Mouse (Mus musculus): Measurements from ENCODE around the gene Usp7. TPM values are rescaled to one million over a fixed set of nuclear protein-coding genes. Genes with fewer than 3 reads are reported as not detected.

Usp7 gene
- polyA plus RNA-seq, 1 experiment from 2014 or later, result 30.3 TPM

DNA sequence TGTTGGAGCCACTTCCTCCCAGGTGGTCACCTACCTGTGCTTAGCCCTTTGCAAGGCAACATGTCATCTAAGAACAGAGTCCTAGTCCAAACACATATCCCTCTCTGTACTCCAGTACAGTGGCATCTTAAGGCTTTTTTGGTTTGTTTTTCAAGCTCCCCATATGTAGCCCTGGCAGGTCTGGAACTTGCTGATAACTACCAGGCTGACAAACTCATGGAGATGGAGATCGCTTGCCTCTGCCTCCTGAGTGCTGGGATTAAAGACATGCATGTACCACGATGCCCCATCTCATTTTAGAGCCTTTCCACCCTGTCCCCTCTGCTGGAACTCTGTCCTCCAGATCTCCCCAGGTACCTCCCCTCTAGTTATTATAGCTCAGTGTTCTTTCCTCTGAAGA lies 115.9 kb downstream of the Usp7 start:
- Histone ChIP-seq H3K27ac (no peak overlapping the region), H3K9me3 (no peaks in the 10 kb centered on the region), H3K4me2 (replicated peaks) (no peak overlapping the region), H3K27me3 (peaks cover 13% of the 10 kb centered on the region), H3K36me3 (no peaks in the 10 kb centered on the region), H3K9ac (replicated peaks) (no peak overlapping the region), H3K4me3 (replicated peaks) (no peak overlapping the region), H3K4me1 (replicated peaks) (no peaks in the 10 kb centered on the region; the same call in 1 of the 2 replicates)
- ATAC-seq, result no peak
- WGBS, result 77% methylated on average over 2 of the region's 2 CpGs

DNA sequence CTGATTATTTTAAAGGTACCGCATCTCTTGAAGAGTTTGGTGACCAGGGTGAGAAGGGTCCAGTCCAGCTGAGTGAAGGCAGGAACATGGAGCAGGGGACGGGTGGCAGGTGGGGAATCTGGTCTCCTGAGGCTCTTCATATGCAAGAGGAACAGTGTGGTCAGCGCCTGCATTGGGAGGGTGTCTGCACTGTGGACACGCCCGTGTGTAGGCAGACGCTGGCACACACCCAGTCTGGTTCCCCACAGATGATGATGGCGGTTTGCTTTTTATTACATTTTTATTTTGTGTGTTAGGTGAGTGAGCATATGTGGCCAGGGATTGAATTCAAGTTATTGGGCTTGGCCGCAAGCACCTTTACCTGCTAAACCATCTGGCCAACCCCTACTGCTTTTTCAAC lies 116.5 kb downstream of the Usp7 start:
- no peak for ATAC-seq
- H3K36me3 ChIP-seq, result no peaks in the 10 kb centered on the region
- H3K4me3 ChIP-seq (replicated peaks), result no peak overlapping the region
- H3K4me2 ChIP-seq (replicated peaks), result no peak overlapping the region
- H3K9me3 ChIP-seq, result no peaks in the 10 kb centered on the region
- H3K4me1 ChIP-seq (replicated peaks), result peaks cover 6% of the 10 kb centered on the region
- peaks cover 13% of the 10 kb centered on the region for H3K27me3 ChIP-seq
- whole genome bisulfite sequencing, result 81% methylated on average over 8 of the region's 8 CpGs
- H3K9ac ChIP-seq (replicated peaks), result no peak overlapping the region
- H3K27ac ChIP-seq, result no peak overlapping the region

DNA sequence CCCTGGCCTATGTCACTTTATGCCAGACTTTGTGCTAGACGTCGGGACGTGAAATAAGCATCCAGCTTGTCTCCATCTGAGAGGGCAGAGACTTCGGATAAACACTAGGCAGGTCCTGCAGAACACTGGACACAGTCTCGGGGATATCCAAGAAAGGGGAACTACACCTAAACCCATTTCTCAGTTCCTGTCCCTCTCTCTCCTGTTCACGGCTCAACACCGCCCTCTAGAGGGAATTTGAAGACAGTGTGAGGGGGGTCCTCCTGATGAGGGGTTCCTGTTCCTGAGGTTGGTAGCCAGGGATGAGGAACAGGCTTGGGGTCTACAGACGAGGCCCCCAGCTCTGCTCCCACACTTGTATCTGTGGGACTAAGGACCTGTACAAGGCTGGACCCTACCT lies 117.9 kb downstream of the Usp7 start:
- no peak for ATAC-seq
- Histone ChIP-seq H3K36me3 (no peaks in the 10 kb centered on the region), H3K27ac (no peak overlapping the region), H3K4me1 (replicated peaks) (peaks cover 20% of the 10 kb centered on the region), H3K4me3 (replicated peaks) (no peak overlapping the region), H3K9me3 (no peaks in the 10 kb centered on the region), H3K4me2 (replicated peaks) (no peak overlapping the region), H3K9ac (replicated peaks) (no peak overlapping the region), H3K27me3 (peaks cover 13% of the 10 kb centered on the region)
- 2% methylated on average over 8 of the region's 8 CpGs for WGBS

DNA sequence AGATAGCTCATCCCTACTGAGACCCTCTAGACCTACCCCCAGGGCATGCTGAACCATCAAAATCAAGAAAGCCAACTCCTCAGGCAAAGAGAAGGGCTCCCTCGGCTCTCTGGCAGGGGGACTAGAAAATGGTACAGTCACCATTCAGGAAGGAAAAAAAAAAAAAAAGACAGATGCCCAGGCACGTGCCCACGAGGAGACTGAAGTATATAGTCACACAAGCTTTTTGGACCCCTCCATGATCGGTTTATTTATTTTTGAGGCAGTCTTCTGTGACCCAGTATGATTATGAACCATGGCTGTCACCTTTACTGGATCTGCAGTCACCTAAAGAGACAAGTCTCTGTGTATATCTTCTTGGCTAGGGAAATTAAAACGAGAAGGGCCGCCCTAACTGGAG lies 118.8 kb downstream of the Usp7 start:
- WGBS, result 71% methylated on average over 6 of the region's 6 CpGs
- H3K4me1 ChIP-seq (replicated peaks), result peaks cover 29% of the 10 kb centered on the region
- no peak for ATAC-seq

DNA sequence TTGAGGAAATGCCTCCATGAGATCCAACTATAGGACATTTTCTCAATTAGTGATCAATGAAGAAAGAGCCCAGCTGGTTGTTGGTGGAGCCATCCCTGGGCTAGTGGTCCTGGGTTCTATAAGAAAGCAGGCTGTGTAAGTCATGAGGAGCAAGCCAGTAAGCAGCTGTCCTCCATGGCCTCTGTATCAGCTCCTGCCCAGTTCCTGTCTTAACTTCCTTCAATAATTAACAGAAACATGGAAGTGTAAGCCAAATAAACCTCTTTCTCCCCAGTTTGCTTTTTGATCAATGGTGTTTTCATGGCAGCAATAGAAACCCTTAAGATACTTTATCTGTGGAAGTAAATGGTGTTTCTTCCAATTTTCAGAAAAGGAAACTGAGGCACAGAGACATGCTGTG lies 119.3 kb downstream of the Usp7 start:
- H3K36me3 ChIP-seq, result no peaks in the 10 kb centered on the region
- no peaks in the 10 kb centered on the region for H3K9me3 ChIP-seq
- H3K27ac ChIP-seq, result no peak overlapping the region
- no peak for ATAC-seq
- peaks cover 34% of the 10 kb centered on the region for H3K4me1 ChIP-seq (replicated peaks)
- H3K9ac ChIP-seq (replicated peaks), result no peak overlapping the region; the same call in 1 of the 2 replicates
- no peak overlapping the region for H3K4me3 ChIP-seq (replicated peaks)
- peaks cover 13% of the 10 kb centered on the region for H3K27me3 ChIP-seq
- peak overlapping the region; percentile 91 for H3K4me2 ChIP-seq (replicated peaks)

More for the DNA sequence above, 118.8 kb downstream of the Usp7 start:
- Histone ChIP-seq H3K36me3 (no peaks in the 10 kb centered on the region), H3K27me3 (peaks cover 13% of the 10 kb centered on the region), H3K4me3 (replicated peaks) (no peak overlapping the region), H3K9ac (replicated peaks) (no peak overlapping the region), H3K27ac (no peak overlapping the region), H3K9me3 (no peaks in the 10 kb centered on the region), H3K4me2 (replicated peaks) (no peak overlapping the region)

DNA sequence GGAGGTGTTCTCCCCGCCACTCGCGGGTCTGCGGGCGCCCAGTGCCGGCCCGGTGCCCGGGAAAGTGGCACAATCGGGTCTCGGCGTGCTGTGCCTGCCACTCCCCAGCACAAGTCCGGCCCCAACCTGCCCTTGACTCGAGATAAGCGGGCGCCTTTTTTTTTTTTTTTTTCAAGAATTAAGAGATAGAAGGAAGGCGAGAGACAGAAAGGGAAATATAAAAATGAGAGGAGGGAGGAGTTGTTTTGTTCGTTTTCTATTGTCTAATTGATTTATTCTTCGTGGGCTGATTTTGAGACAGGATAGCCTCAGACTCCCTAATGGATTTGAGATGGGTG lies 119.8 kb downstream of the Usp7 start:
- Histone ChIP-seq H3K4me3 (replicated peaks) (peak overlapping the region; percentile 90), H3K9me3 (no peaks in the 10 kb centered on the region), H3K9ac (replicated peaks) (peak overlapping the region; percentile 71), H3K36me3 (no peaks in the 10 kb centered on the region), H3K27ac (peak overlapping the region; percentile 87), H3K4me1 (replicated peaks) (peaks cover 39% of the 10 kb centered on the region), H3K4me2 (replicated peaks) (peak overlapping the region; percentile 91), H3K27me3 (peaks cover 13% of the 10 kb centered on the region)
- no peak for ATAC-seq
- 0% methylated on average over 18 of the region's 18 CpGs for WGBS

DNA sequence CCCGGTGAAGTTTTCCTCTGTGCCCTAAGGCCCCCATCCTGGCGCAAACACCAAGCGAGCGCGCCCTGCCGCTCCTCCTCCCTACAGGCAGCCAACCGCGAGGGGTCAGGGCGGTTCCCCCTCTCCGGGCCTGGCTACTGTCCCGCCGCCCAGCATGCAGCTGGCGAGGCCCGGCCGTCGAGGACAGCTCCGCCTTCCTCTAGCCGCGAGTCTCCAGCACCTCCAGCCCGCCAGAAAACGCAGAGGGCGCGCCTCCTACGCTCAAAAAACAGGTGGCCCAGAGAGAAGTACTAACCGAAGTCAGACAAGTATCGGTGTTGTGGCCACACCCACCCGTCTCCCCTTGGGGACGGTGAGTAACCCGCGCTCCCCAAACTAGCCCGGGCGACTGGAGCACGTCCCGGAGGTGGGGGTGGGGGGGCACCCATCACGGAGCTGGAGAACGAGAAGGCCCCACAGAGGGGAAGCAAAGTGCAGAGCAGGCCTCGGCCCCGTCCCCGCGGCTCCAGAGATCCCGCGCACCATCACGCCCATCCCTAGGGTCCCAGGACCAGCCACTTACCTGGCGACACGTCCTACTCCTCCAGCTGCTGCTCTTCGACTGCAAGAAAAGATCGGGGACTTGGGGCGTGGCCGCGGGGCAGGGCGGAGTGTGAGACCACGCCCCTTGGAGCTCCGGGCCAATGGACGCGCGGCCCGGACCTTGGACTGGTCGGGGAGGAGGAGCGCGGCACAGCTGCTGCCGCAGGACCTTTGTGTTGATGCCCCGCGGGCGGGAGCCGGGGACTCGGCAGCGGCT lies 120.4 kb downstream of the Usp7 start, which contains the start of gene Carhsp1:
Gene Carhsp1 (minus strand): TSS at position 605 of the 799 bp plus-strand sequence.
- WGBS, result under 1% methylated on average over 62 of the region's 67 CpGs
- Histone ChIP-seq H3K4me1 (replicated peaks) (peaks cover 44% of the 10 kb centered on the region), H3K9ac (replicated peaks) (peak within 1 kb of the TSS; percentile 75), H3K27me3 (peaks cover 13% of the 10 kb centered on the region), H3K4me3 (replicated peaks) (peak within 1 kb of the TSS; percentile 90), H3K9me3 (no peaks in the 10 kb centered on the region), H3K27ac (peak within 1 kb of the TSS; percentile 87), H3K36me3 (no peaks in the 10 kb centered on the region), H3K4me2 (replicated peaks) (peak within 1 kb of the TSS; percentile 91)
- ATAC-seq, result peak; percentile 88

DNA sequence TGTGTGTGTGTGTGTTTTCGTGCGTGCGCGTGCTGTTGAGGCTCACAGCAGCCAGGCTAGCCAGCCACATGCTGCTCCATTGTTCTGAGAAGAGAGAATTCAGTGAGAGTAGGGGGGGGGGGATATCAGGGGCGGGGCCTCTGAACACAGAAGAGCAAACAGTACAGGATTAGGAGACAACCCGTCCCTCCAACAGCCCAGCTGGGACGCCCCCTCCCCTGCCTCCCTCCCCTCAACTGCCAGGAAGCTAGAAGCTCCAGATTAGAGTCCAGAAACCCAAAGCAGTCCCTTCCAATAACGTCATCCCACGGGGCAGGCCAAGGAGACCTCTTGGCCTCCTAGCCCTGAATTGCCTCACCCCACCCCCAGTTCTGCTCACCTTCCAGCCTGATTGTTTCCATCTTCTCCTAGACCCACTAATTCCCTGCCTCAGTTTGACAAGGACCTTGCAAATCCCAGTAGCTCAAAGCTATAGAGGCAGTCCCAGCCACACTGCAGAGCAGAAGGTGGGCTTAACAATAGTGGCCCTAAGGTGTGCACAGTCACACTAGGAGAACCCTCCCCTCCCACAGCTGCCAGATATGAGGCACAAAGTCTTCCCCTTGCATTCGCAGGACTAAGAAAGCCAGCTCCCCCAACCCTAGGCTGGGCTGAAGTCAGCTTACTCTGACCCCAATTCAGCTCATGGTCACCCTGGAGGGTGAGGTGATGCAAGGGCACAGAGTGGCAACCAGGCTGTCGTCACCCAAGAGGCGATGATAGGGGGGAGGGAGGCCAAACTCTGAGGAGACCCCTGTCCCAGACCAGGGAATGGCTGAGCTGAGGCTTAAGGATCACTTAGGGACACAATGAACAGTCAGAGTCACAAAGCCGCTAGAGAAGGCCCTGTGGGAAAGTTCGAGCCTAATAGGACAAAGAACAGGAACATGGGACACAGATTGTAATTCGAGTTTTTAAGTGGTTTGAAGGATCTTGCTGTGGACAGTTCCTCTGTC lies 121.8 kb downstream of the Usp7 start:
- Histone ChIP-seq H3K9ac (replicated peaks) (peak overlapping the region; percentile 75), H3K4me2 (replicated peaks) (peak overlapping the region; percentile 91), H3K4me3 (replicated peaks) (peak overlapping the region; percentile 90), H3K27me3 (peaks cover 13% of the 10 kb centered on the region), H3K27ac (peak overlapping the region; percentile 87), H3K9me3 (no peaks in the 10 kb centered on the region), H3K4me1 (replicated peaks) (peaks cover 58% of the 10 kb centered on the region), H3K36me3 (0 out of 2 replicates have a peak, but pooled peaks cover 9% of the 10 kb centered on the region)
- ATAC-seq, result peak; percentile 57
- 1% methylated on average over 15 of the region's 15 CpGs for whole genome bisulfite sequencing

DNA sequence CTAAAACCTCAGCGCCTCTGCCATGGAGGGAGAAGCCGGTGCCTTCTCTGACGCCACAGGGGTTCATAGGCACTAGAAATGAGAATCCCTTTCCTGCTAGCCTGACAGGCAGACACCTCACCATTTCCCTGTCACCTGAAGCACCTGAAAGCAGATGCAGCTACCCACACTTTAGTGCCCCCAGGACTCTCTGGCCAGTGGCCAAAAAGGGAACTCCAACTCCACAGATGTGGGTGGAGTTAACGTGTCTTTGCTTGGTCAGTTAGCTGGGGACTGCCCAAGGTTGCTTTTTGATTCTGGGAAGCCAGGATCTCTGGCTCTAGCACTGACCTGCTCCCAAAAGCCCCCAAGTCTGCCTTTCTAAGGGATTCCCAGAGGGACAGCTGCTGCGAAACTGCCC lies 122.7 kb downstream of the Usp7 start:
- H3K9ac ChIP-seq (replicated peaks), result peak overlapping the region; percentile 75
- H3K4me1 ChIP-seq (replicated peaks), result peaks cover 66% of the 10 kb centered on the region
- ATAC-seq, result no peak
- no peaks in the 10 kb centered on the region for H3K9me3 ChIP-seq
- H3K27me3 ChIP-seq, result peaks cover 13% of the 10 kb centered on the region
- WGBS, result 46% methylated on average over 5 of the region's 5 CpGs
- H3K4me3 ChIP-seq (replicated peaks), result peak overlapping the region; percentile 90
- peak overlapping the region; percentile 91 for H3K4me2 ChIP-seq (replicated peaks)
- 0 out of 2 replicates have a peak, but pooled peaks cover 12% of the 10 kb centered on the region for H3K36me3 ChIP-seq
- H3K27ac ChIP-seq, result peak overlapping the region; percentile 87

DNA sequence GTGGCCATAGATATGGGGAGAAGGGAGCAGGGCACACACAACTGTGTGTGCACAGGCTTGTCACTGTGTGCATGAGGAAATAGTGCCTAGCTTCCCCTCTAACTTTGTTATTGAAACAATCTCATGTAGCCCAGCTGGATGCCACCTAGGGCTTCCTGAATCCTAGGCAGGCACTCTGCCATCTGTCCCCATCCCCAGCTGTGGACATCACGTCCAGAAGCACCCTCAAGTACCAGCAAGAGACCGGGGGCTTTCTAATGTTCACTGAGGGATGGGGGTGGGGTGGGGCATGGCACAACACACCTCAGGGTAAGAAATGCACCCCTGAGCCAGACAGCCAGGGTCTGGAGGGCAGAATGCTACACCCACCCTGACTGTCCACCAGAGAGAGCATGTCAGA lies 123.7 kb downstream of the Usp7 start:
- H3K4me2 ChIP-seq (replicated peaks), result peak overlapping the region; percentile 91
- peaks cover 8% of the 10 kb centered on the region for H3K27me3 ChIP-seq
- WGBS, result 64% methylated on average over 2 of the region's 2 CpGs
- peaks cover 20% of the 10 kb centered on the region for H3K36me3 ChIP-seq
- peak overlapping the region; percentile 90; the same call in 1 of the 2 replicates for H3K4me3 ChIP-seq (replicated peaks)
- H3K4me1 ChIP-seq (replicated peaks), result peaks cover 75% of the 10 kb centered on the region
- no peak for ATAC-seq
- no peaks in the 10 kb centered on the region for H3K9me3 ChIP-seq
- H3K27ac ChIP-seq, result no peak overlapping the region
- H3K9ac ChIP-seq (replicated peaks), result peak overlapping the region; percentile 75; the same call in 1 of the 2 replicates

DNA sequence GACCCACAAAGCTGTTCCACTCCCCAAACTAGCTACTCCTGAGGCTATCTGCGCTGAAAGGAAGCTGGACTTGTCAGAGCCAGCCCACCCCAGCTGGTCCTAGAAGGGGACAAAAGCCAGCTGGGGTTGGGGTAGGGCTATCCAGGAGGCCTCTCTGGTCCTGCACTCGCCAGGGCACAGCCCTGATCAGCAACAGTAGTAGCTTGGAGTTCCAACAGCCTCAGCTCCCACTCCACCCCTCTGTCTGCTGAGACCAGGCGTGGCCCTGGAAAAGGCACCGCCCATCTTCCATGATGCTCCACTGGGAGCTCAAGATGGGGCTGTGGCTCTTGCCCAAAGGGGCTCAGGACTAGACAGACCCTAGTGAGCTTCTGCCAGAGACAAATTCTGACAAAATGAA lies 124.3 kb downstream of the Usp7 start:
- 68% methylated on average over 4 of the region's 4 CpGs for WGBS
- H3K4me2 ChIP-seq (replicated peaks), result peak overlapping the region; percentile 91
- peaks cover 78% of the 10 kb centered on the region for H3K4me1 ChIP-seq (replicated peaks)
- no peaks in the 10 kb centered on the region for H3K9me3 ChIP-seq
- no peak overlapping the region for H3K27ac ChIP-seq
- no peak overlapping the region for H3K4me3 ChIP-seq (replicated peaks)
- H3K36me3 ChIP-seq, result peaks cover 25% of the 10 kb centered on the region
- ATAC-seq, result no peak
- peak overlapping the region; percentile 17; the same call in 1 of the 2 replicates for H3K9ac ChIP-seq (replicated peaks)
- H3K27me3 ChIP-seq, result peaks cover 3% of the 10 kb centered on the region

DNA sequence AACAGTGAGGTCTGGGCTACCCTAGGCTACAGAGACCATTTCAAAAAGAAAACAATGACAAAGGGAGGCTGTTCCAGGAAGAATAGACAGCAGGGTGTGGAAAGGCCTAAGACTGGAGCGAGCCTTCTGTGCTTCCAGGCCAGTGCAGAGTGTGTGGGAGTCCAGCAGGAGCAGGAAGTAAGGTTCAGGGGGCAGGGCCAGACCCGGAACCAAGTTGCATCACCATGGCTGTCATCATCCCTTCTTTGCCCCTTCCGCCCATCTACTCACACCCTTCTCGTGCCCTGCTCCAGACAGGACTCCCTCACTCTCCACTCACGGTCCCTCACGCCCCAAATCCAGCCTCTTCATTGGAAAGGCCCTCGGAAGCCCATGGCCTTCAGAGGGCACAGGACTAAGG lies 124.8 kb downstream of the Usp7 start:
- H3K27ac ChIP-seq, result no peak overlapping the region
- peak overlapping the region; percentile 91; the same call in 1 of the 2 replicates for H3K4me2 ChIP-seq (replicated peaks)
- WGBS, result 86% methylated on average over 7 of the region's 7 CpGs
- H3K36me3 ChIP-seq, result peaks cover 30% of the 10 kb centered on the region
- H3K4me3 ChIP-seq (replicated peaks), result no peak overlapping the region
- peaks cover 78% of the 10 kb centered on the region for H3K4me1 ChIP-seq (replicated peaks)
- no peak for ATAC-seq
- no peaks in the 10 kb centered on the region for H3K27me3 ChIP-seq
- H3K9ac ChIP-seq (replicated peaks), result peak overlapping the region; percentile 24; the same call in 1 of the 2 replicates
- H3K9me3 ChIP-seq, result no peaks in the 10 kb centered on the region

All from midbrain, embryonic 13.5 days (tissue).